Mouse (Mus musculus): ENCODE measurements around the gene Gh.

Gene Gh

GRCm38 (mm10) chr11:106310123-106310522 lies 8.5 kb upstream of the Gh start:
- no peak for DNase-seq (ENCODE audit: low spot score in 2 of 2)

GRCm38 (mm10) chr11:106308162-106308561 lies 6.5 kb upstream of the Gh start:
- no peak for DNase-seq (ENCODE audit: low spot score in 2 of 2)

- DNase-seq (ENCODE audit: low spot score in 2 of 2): no peak
Observed at GRCm38 (mm10) chr11:106307432-106307831, 5.8 kb upstream of the Gh start.

- no peak for DNase-seq (ENCODE audit: low spot score in 2 of 2)
Observed at GRCm38 (mm10) chr11:106306758-106307157, 5.1 kb upstream of the Gh start.

- no peak for DNase-seq (ENCODE audit: low spot score in 2 of 2)
Observed at GRCm38 (mm10) chr11:106306065-106306385, 4.4 kb upstream of the Gh start.

GRCm38 (mm10) chr11:106305348-106306064 lies 3.8 kb upstream of the Gh start:
- no peak for DNase-seq (ENCODE audit: low spot score in 2 of 2)

- peak in 1 of 2 experiments; percentile 32 for DNase-seq (ENCODE audit: low spot score in 2 of 2)
Observed at GRCm38 (mm10) chr11:106302634-106303033, 969 bp upstream of the Gh start.

- DNase-seq (ENCODE audit: low spot score in 2 of 2): no peak
Observed at GRCm38 (mm10) chr11:106291861-106292260, 9.8 kb downstream of the Gh start.

GRCm38 (mm10) chr11:106290376-106290775 lies 11.3 kb downstream of the Gh start:
- no peak for DNase-seq (ENCODE audit: low spot score in 2 of 2)

GRCm38 (mm10) chr11:106289369-106289768 lies 12.3 kb downstream of the Gh start:
- DNase-seq (ENCODE audit: low spot score in 2 of 2): no peak

GRCm38 (mm10) chr11:106286987-106287386 lies 14.7 kb downstream of the Gh start:
- no peak for DNase-seq (ENCODE audit: low spot score in 2 of 2)

- no peak for DNase-seq (ENCODE audit: low spot score in 2 of 2)
Observed at GRCm38 (mm10) chr11:106286206-106286605, 15.5 kb downstream of the Gh start.

GRCm38 (mm10) chr11:106284126-106284525 lies 17.5 kb downstream of the Gh start:
- DNase-seq (ENCODE audit: low spot score in 2 of 2): no peak

GRCm38 (mm10) chr11:106283371-106283770 lies 18.3 kb downstream of the Gh start:
- no peak for DNase-seq (ENCODE audit: low spot score in 2 of 2)

- DNase-seq (ENCODE audit: low spot score in 2 of 2): no peak
Observed at GRCm38 (mm10) chr11:106282452-106282851, 19.2 kb downstream of the Gh start.

- peak; percentile 91 to 95 for DNase-seq (ENCODE audit: low spot score in 2 of 2)
Observed at GRCm38 (mm10) chr11:106276454-106276853, 25.2 kb downstream of the Gh start, which contains the start of gene Tcam1. TSS of gene Tcam1 (plus strand) at chr11:106276672.

GRCm38 (mm10) chr11:106274971-106275411 lies 26.7 kb downstream of the Gh start:
- no peak for DNase-seq (ENCODE audit: low spot score in 2 of 2)

- no peak for DNase-seq (ENCODE audit: low spot score in 2 of 2)
Observed at GRCm38 (mm10) chr11:106274374-106274773, 27.3 kb downstream of the Gh start.

- no peak for DNase-seq (ENCODE audit: low spot score in 2 of 2)
Observed at GRCm38 (mm10) chr11:106273811-106274210, 27.9 kb downstream of the Gh start.

- no peak for DNase-seq (ENCODE audit: low spot score in 2 of 2)
Observed at GRCm38 (mm10) chr11:106273311-106273684, 28.4 kb downstream of the Gh start.

- DNase-seq (ENCODE audit: low spot score in 2 of 2): peak; percentile 95 to 98
Observed at GRCm38 (mm10) chr11:106272644-106273310, 28.9 kb downstream of the Gh start, which contains the start of gene Smarcd2. TSS of gene Smarcd2 (minus strand) at chr11:106272972.

- no peak for DNase-seq (ENCODE audit: low spot score in 2 of 2)
Observed at GRCm38 (mm10) chr11:106271794-106272643, 29.6 kb downstream of the Gh start.

Measured in frontal cortex, postnatal 25 days (tissue).